Mouse (Mus musculus) cortical plate, adult 2 months (tissue): ENCODE results near the gene Med20.

Experiments used
- CTCF ChIP-seq: fragments of 200-500 bp; IDR thresholded peaks from 2 replicates; pipeline ENCODE4 v1.5.1; 2011; ENCODE audit warnings: mild to moderate bottlenecking, control low read depth, low read length; ENCODE audit not compliant: insufficient read depth; ENCODE audit errors: extremely low read depth
- POLR2A ChIP-seq: fragments of 200-500 bp; IDR thresholded peaks from 2 replicates; pipeline ENCODE4 v1.6.1; 2011; ENCODE audit warnings: mild to moderate bottlenecking, low read length, control low read depth; ENCODE audit not compliant: insufficient read depth; ENCODE audit errors: extremely low read depth

- no peak for TF ChIP-seq POLR2A
- TF ChIP-seq CTCF: no peak
Measured at GRCm38 (mm10) chr17:47628851-47629676, 17.7 kb downstream of the Med20 start.
